Mouse (Mus musculus) ES-E14 (cell line): ENCODE results near the gene Acot3. TPM values are rescaled to one million over a fixed set of nuclear protein-coding genes. Genes with fewer than 3 reads are reported as not detected.
A peak's percentile ranks its signal among the peaks of the same experiment; 100 is the strongest.

ENCODE experiments used
- DNase-seq: peaks from one replicate; pipeline ENCODE4 v3.0.0-alpha.2; 2013; ENCODE audit warnings: low read depth, low spot score
- H3K27ac ChIP-seq: 2 replicates; pipeline ENCODE4 v1.5.1; 2012; ENCODE audit warnings: low read depth, mild to moderate bottlenecking, low read length, moderate library complexity, mixed read lengths; ENCODE audit not compliant: poor library complexity, insufficient read depth, severe bottlenecking
- H3K36me3 ChIP-seq: 2 replicates; pipeline ENCODE4 v1.6.1; 2012; ENCODE audit warnings: mild to moderate bottlenecking, low read length, moderate library complexity, mixed read lengths; ENCODE audit not compliant: control insufficient read depth, poor library complexity, insufficient read depth, severe bottlenecking
- H3K4me1 ChIP-seq, 2 experiments: fragments of 150-350 bp in 1 of 2; sonication (generic) in 1 of 2; 2 replicates each; pipeline ENCODE4 v1.6.1; 2012; ENCODE audit warnings: low read length in 2 of 2, mild to moderate bottlenecking in 1 of 2, mixed read lengths in 1 of 2; ENCODE audit not compliant: control insufficient read depth in 2 of 2, insufficient read depth in 2 of 2, poor library complexity in 1 of 2
- H3K4me3 ChIP-seq, 2 experiments: fragments of 150-350 bp in 1 of 2; sonication (generic) in 1 of 2; 2 replicates each; pipeline ENCODE4 v1.5.1; 2012; ENCODE audit warnings: low read length in 2 of 2, low read depth in 1 of 2, mild to moderate bottlenecking in 1 of 2, mixed read lengths in 1 of 2; ENCODE audit not compliant: insufficient read depth in 1 of 2, poor library complexity in 1 of 2, severe bottlenecking in 1 of 2
- H3K9ac ChIP-seq: 2 replicates; pipeline ENCODE4 v1.6.1; 2012; ENCODE audit warnings: low read depth, mild to moderate bottlenecking, low read length, mixed read lengths; ENCODE audit not compliant: poor library complexity, insufficient read depth, severe bottlenecking
- H3K9me3 ChIP-seq: fragments of 150-350 bp; sonication (generic); 2 replicates; pipeline ENCODE4 v1.6.1; 2012; ENCODE audit warnings: low read depth, mild to moderate bottlenecking, low read length; ENCODE audit not compliant: control insufficient read depth, insufficient read depth
- CHD2 ChIP-seq: IDR thresholded peaks from 2 replicates; pipeline ENCODE4 v1.6.1; 2014; ENCODE audit warnings: mild to moderate bottlenecking, low read depth, low read length, inconsistent platforms
- HCFC1 ChIP-seq: IDR thresholded peaks from 2 replicates; pipeline ENCODE4 v1.6.1; 2012; ENCODE audit warnings: low read length, inconsistent platforms, borderline replicate concordance; ENCODE audit not compliant: insufficient read depth
- MAFK ChIP-seq: IDR thresholded peaks from 2 replicates; pipeline ENCODE4 v1.6.1; 2014; ENCODE audit warnings: mild to moderate bottlenecking, low read depth, low read length, inconsistent platforms; ENCODE audit not compliant: insufficient read depth
- ZC3H11A ChIP-seq: IDR thresholded peaks from 2 replicates; pipeline ENCODE4 v1.6.1; 2012; ENCODE audit warnings: low read depth, mild to moderate bottlenecking, inconsistent platforms, low read length, borderline replicate concordance
- ZNF384 ChIP-seq: IDR thresholded peaks from 2 replicates; pipeline ENCODE4 v1.6.1; 2012; ENCODE audit warnings: low read depth, low read length, inconsistent platforms
- in situ Hi-C, 2 experiments: fragments of 600-800 bp; cut with MboI; formaldehyde crosslinking; loops; one replicate each; pipeline ENCODE4 v1.15.1; 2025; ENCODE audit warnings: low sequenced_read_pairs in 2 of 2, inconsistent platforms in 1 of 2; ENCODE audit not compliant: unreplicated experiment in 2 of 2
- total RNA-seq: library from RNA; depleted of rRNA; stranded (reverse); fragments of 300-350 nt; gene quantifications from 2 replicates; pipeline ENCODE4 v1.2.3, GENCODE M21; 2012; rRNA removed

The Acot3 gene
- total RNA-seq, 1 experiment: 0.27 TPM

DNA sequence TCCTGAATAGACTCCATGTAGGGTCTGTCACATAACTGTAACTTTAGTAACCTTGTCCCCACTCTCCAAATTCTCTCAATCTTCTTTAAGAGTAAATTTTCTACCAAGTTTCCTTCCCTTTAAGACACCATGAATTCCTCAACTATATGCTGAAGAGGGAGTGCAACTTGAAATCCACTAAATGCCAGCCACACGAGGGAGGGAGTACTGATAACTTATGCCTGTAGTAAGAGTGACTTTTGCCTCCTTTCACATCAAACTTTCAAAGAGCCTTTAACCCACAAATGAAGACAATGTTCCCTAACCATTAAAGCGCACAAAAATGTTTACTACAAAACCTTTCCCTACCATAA is 49.5 kb downstream of the Acot3 start:
- H3K9me3 ChIP-seq: no peaks in the 10 kb centered on the region
- no peaks in the 10 kb centered on the region for H3K36me3 ChIP-seq
- H3K27ac ChIP-seq: no peak overlapping the region
- DNase-seq: no peak
- peak overlapping the region in 1 of 2 experiments; percentile 68; a peak in 3 of 4 replicates for H3K4me3 ChIP-seq
- no peaks in the 10 kb centered on the region for H3K4me1 ChIP-seq
- no peak overlapping the region for H3K9ac ChIP-seq
- TF ChIP-seq HCFC1 (no peak), ZNF384 (no peak), CHD2 (no peak), ZC3H11A (no peak), MAFK (no peak)
- in situ Hi-C loops: no loop called here

DNA sequence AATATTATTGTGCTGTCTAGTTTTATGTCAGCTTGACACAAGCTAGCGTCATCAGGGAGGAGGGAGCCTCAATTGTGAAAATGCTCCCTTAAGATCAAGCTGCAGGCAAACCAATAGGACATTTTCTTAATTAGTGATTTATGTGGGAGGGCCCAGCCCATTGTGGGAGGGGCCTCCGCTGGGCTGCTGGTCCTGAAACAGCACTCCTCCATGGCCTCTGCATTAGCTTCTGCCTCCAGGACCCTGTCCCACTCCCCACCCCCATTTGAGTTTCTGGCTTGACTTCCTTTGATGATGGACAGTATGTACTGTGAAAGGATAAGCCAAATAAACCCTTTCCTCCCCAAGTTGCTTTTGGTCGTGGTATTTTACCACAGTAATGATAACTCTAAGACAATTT is 55.1 kb downstream of the Acot3 start:
- Histone ChIP-seq H3K4me3 (no peak overlapping the region), H3K27ac (no peak overlapping the region), H3K9me3 (no peaks in the 10 kb centered on the region), H3K9ac (no peak overlapping the region), H3K36me3 (no peaks in the 10 kb centered on the region), H3K4me1 (no peaks in the 10 kb centered on the region)
- in situ Hi-C loops: no loop called here
- DNase-seq: no peak
- TF ChIP-seq HCFC1: no peak
- no peak for TF ChIP-seq CHD2
- no peak for TF ChIP-seq ZNF384

DNA sequence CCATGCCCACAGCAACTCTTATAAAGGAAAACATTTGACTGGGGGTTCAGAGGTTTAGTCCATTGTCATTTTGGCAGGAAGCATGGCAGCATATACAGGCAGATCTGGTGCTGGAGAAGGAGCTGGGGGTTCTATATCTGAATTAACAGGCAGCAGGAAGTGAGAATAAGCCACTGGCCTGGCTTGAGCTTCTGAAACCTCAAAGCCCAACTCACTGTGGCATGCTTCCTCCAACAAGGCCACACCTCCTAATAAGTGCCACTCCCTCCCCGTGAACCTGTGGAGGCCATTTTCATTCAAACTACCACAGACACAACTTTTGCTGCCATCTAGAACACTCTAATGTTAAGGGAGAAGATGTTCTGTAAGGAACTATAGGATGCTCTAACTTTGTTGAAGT is 55.7 kb downstream of the Acot3 start:
- no peak for DNase-seq
- Histone ChIP-seq H3K9me3 (no peaks in the 10 kb centered on the region), H3K9ac (no peak overlapping the region), H3K4me3 (no peak overlapping the region), H3K36me3 (no peaks in the 10 kb centered on the region), H3K27ac (no peak overlapping the region), H3K4me1 (no peaks in the 10 kb centered on the region)
- in situ Hi-C loops: no loop called here
- no peak for TF ChIP-seq CHD2
- no peak for TF ChIP-seq ZNF384
- TF ChIP-seq HCFC1: no peak

DNA sequence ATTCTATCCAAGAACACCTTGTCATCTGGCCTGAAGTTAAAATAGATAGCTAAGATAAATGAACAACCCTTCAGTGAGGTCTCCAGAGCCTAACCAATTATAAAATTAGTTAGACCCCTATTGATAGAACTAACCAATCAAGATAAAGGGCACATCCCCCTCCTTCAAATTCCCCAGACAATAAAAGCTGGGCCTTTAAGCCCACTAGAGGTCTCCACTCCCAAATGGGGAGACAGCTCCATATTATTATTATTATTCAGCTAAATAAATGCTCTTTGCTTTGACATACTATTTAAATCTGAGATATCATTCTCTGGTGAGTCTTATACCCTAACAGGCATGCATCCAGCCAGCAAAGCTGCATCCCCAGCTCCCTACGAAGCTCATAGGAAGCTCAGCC is 58.0 kb downstream of the Acot3 start:
- DNase-seq: no peak
- H3K27ac ChIP-seq: no peak overlapping the region
- no peaks in the 10 kb centered on the region for H3K36me3 ChIP-seq
- TF ChIP-seq MAFK (no peak), HCFC1 (no peak), CHD2 (no peak), ZC3H11A (no peak), ZNF384 (no peak)
- in situ Hi-C loops: no loop called here
- H3K9ac ChIP-seq: no peak overlapping the region
- H3K9me3 ChIP-seq: no peaks in the 10 kb centered on the region
- no peaks in the 10 kb centered on the region for H3K4me1 ChIP-seq
- H3K4me3 ChIP-seq: no peak overlapping the region

Other genes with a start within 250 kb of the Acot3 start
- 17.2 and 18.2 TPM in 2 replicates for gene Numb, start 130.2 kb upstream of the Acot3 start, total RNA-seq
- gene Riox1, start 101.5 kb upstream of the Acot3 start, total RNA-seq: 22.6 and 24.9 TPM in 2 replicates
- not detected in 2 replicates for gene Heatr4, start 67.3 kb upstream of the Acot3 start, total RNA-seq
- gene Acot2, start 64.3 kb upstream of the Acot3 start, total RNA-seq: 3.7 and 4.1 TPM in 2 replicates
- gene Acot1, start 42.7 kb upstream of the Acot3 start, total RNA-seq: 10.2 and 19.3 TPM in 2 replicates
- 0.04 and 0.05 TPM in 2 replicates for gene Acot4, start 13.8 kb upstream of the Acot3 start, total RNA-seq
- gene Gm49366, start 13.2 kb upstream of the Acot3 start, total RNA-seq: not detected in 2 replicates
- not detected in 2 replicates for gene Acot5, start 17.2 kb downstream of the Acot3 start, total RNA-seq
- gene Acot6, start 48.5 kb downstream of the Acot3 start, total RNA-seq: 0.36 and 0.58 TPM in 2 replicates
- 3.0 and 3.5 TPM in 2 replicates for gene Dnal1, start 62.2 kb downstream of the Acot3 start, total RNA-seq
- gene Pnma1, start 96.3 kb downstream of the Acot3 start, total RNA-seq: 0.80 and 1.5 TPM in 2 replicates
- gene Elmsan1, start 166.7 kb downstream of the Acot3 start, total RNA-seq: 9.6 and 19.3 TPM in 2 replicates
- gene Ptgr2, start 233.1 kb downstream of the Acot3 start, total RNA-seq: 16.2 and 16.7 TPM in 2 replicates